Mouse (Mus musculus) liver, embryonic 14.5 days (tissue): ENCODE data around the gene Tsen2. TPM values are rescaled to one million over a fixed set of nuclear protein-coding genes. Genes with fewer than 3 reads are reported as not detected.

Experiments
- ATAC-seq: fragments of 200-750 bp; cut with Nextera tagmentation; 2 replicates; pipeline ENCODE4 v1.8.0; 2017; ENCODE audit warnings: moderate number of reproducible peaks, mild to moderate bottlenecking, moderate library complexity; ENCODE audit not compliant: insufficient read depth
- DNase-seq, 3 experiments: peaks; one replicate each; pipeline ENCODE4 v3.0.0-alpha.2; 2012 to 2013; ENCODE audit warnings: low read depth in 3 of 3, low spot score in 3 of 3
- H3K27ac ChIP-seq: fragments of 300-500 bp; sonication (generic); 2 replicates; pipeline ENCODE4 v1.5.1; 2014; ENCODE audit warnings: moderate library complexity, mild to moderate bottlenecking, control low read depth, inconsistent platforms
- H3K27me3 ChIP-seq: fragments of 300-500 bp; sonication (generic); 2 replicates; pipeline ENCODE4 v1.6.1; 2014; ENCODE audit warnings: mild to moderate bottlenecking, low read length, moderate library complexity; ENCODE audit not compliant: control insufficient read depth, insufficient read depth
- H3K36me3 ChIP-seq: fragments of 300-500 bp; sonication (generic); replicated peaks from 2 replicates; pipeline ENCODE4 v1.6.1; 2014; ENCODE audit warnings: low read depth; ENCODE audit not compliant: control insufficient read depth, insufficient read depth
- H3K4me1 ChIP-seq, 2 experiments: fragments of 200-500 bp in 1 of 2; fragments of 300-500 bp in 1 of 2; sonication (generic) in 1 of 2; replicated peaks; 2 replicates each; pipeline ENCODE4 v1.6.1; 2012 to 2014; ENCODE audit warnings: antibody characterized with exemption in 1 of 2, inconsistent platforms in 1 of 2, low read length in 1 of 2; ENCODE audit not compliant: control insufficient read depth in 2 of 2, insufficient read depth in 2 of 2
- H3K4me2 ChIP-seq: fragments of 300-500 bp; sonication (generic); 2 replicates; pipeline ENCODE4 v1.6.1; 2014; ENCODE audit warnings: low read depth, mild to moderate bottlenecking, control low read depth, moderate library complexity
- H3K4me3 ChIP-seq, 2 experiments: fragments of 200-500 bp in 1 of 2; fragments of 300-500 bp in 1 of 2; sonication (generic) in 1 of 2; 2 replicates each; pipeline ENCODE4 v1.5.1; 2012 to 2014; ENCODE audit warnings: low read depth in 2 of 2, low read length in 2 of 2, mild to moderate bottlenecking in 2 of 2, control low read depth in 1 of 2, inconsistent platforms in 1 of 2, moderate library complexity in 1 of 2; ENCODE audit not compliant: insufficient read depth in 1 of 2
- H3K9ac ChIP-seq: fragments of 300-500 bp; sonication (generic); replicated peaks from 2 replicates; pipeline ENCODE4 v1.6.1; 2014; ENCODE audit warnings: mild to moderate bottlenecking, control low read depth, moderate library complexity
- H3K9me3 ChIP-seq: fragments of 300-500 bp; sonication (generic); 2 replicates; pipeline ENCODE4 v1.6.1; 2016; ENCODE audit warnings: low read length, mixed read lengths; ENCODE audit not compliant: control insufficient read depth
- CTCF ChIP-seq: IDR thresholded peaks from 2 replicates; pipeline ENCODE4 v1.5.1; 2016; ENCODE audit warnings: antibody characterized with exemption, low read depth, control low read depth
- EP300 ChIP-seq: IDR thresholded peaks from 2 replicates; pipeline ENCODE4 v1.6.1; 2016; ENCODE audit warnings: antibody characterized with exemption, low read depth
- WGBS: fragments of 180-500 bp; shearing (Covaris S2); extraction: QIAGEN DNeasy Blood & Tissue Kit; methylation state at CpG from one replicate; pipeline ENCODE4 v1.1.7; 2014; ENCODE audit not compliant: insufficient replicate concordance; 5-methylcytosine and 5-hydroxymethylcytosine counted together
- polyA plus RNA-seq, 2 experiments: library from polyadenylated mRNA; depleted of rRNA in 1 of 2; stranded (reverse) in 1 of 2; unstranded in 1 of 2; fragments of >200 nt; fragmentation: Nextera tagmentation in 1 of 2; extraction: Ambion mirVana in 1 of 2; gene quantifications; 2 replicates each; pipeline versions ENCODE4 v1.2.1 to v1.2.3; 2012 to 2014

Gene Tsen2
- polyA plus RNA-seq, 2 experiments: 4.7 to 11.0 TPM

DNA sequence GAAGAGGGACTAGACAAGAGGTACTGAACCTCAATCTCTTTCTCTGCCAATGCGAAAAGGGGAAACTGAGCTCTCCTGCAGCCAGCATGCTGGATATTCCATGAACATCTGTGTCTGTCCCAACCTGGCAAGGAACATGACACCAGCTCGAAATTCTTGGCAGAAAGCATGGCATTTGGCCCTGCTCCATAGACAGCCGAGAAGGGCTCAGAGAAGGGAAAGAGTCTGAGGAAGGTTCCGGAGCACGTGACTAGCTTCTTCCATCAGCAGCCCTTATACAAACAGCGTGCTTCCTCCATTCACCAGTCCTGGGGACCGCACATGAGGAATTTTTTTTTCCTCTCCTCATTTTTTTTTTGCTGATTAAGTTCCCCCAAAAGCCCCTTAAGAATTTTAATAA lies 9.8 kb upstream of the Tsen2 start:
- Histone ChIP-seq H3K9ac (no peak overlapping the region), H3K4me2 (no peak overlapping the region), H3K36me3 (no peaks in the 10 kb centered on the region), H3K27me3 (no peaks in the 10 kb centered on the region), H3K4me1 (peaks cover 0 to 2% of the 10 kb centered on the region in 2 experiments; a peak in 1 of 4 replicates), H3K9me3 (no peaks in the 10 kb centered on the region), H3K4me3 (no peak overlapping the region), H3K27ac (no peak overlapping the region)
- 59% methylated on average over 7 of the region's 7 CpGs for WGBS
- ATAC-seq (no peak), DNase-seq (no peak)
- TF ChIP-seq CTCF: no peak
- no peak for TF ChIP-seq EP300

- Histone ChIP-seq H3K9me3 (no peaks in the 10 kb centered on the region), H3K36me3 (no peaks in the 10 kb centered on the region), H3K27me3 (no peaks in the 10 kb centered on the region), H3K4me3 (no peak overlapping the region), H3K4me2 (no peak overlapping the region), H3K9ac (no peak overlapping the region), H3K27ac (no peak overlapping the region), H3K4me1 (peaks cover 0 to 2% of the 10 kb centered on the region in 2 experiments; a peak in 1 of 4 replicates)
- TF ChIP-seq EP300 (no peak), CTCF (no peak)
- ATAC-seq (no peak), DNase-seq (no peak)
- WGBS: 58% methylated on average over 4 of the region's 4 CpGs
These were observed 8.3 kb upstream of the Tsen2 start for GRCm38 (mm10) chr6:115536169-115536568.

GRCm38 (mm10) chr6:115538645-115539429 lies 5.6 kb upstream of the Tsen2 start:
- TF ChIP-seq EP300 (no peak), CTCF (peak; percentile 92)
- no peak overlapping the region for H3K4me3 ChIP-seq
- no peak overlapping the region for H3K9ac ChIP-seq
- WGBS: 13% methylated on average over 26 of the region's 26 CpGs
- no peaks in the 10 kb centered on the region for H3K9me3 ChIP-seq
- H3K27ac ChIP-seq: no peak overlapping the region
- peak overlapping the region; percentile 34 for H3K4me2 ChIP-seq
- H3K4me1 ChIP-seq: peaks cover 0 to 14% of the 10 kb centered on the region in 2 experiments; a peak in 3 of 4 replicates
- no peaks in the 10 kb centered on the region for H3K36me3 ChIP-seq
- no peaks in the 10 kb centered on the region for H3K27me3 ChIP-seq
- DNase-seq: peak in 1 of 3 experiments; percentile 47
- peak; percentile 54 for ATAC-seq

DNA sequence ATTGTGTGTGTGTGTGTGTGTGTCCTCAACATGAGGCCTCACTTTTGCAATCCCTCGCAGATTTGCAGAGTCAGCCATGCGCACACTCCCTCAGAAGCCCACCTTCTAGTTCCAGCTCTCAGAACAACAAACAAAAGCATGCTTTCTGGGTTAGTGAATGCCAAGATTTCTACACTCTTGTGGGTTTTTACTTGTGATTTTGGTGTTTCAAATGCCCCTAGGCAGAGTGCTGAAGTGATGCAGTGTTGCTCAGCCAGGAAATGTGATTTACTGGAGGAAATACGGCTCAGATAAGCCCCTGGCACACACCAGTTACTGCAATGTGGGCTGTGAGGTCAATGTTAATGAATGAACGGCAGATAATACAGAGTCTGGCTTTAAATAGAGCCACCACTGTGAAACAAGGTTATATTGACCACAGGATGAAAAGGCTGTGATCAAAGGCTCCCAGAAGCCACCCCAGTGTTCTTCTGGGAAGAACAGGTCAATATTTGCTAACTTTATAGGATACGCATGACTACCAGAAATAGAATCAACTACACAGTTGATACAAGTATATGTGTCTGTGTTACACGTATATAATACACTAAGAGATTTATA lies 2.7 kb upstream of the Tsen2 start:
- DNase-seq (no peak), ATAC-seq (no peak)
- no peak overlapping the region for H3K4me3 ChIP-seq
- no peak overlapping the region for H3K4me2 ChIP-seq
- H3K27ac ChIP-seq: no peak overlapping the region
- H3K4me1 ChIP-seq: peaks cover 2 to 20% of the 10 kb centered on the region in 2 experiments; a peak in 3 of 4 replicates
- no peak for TF ChIP-seq EP300
- TF ChIP-seq CTCF: no peak
- no peaks in the 10 kb centered on the region for H3K9me3 ChIP-seq
- H3K27me3 ChIP-seq: no peaks in the 10 kb centered on the region
- no peaks in the 10 kb centered on the region for H3K36me3 ChIP-seq
- no peak overlapping the region for H3K9ac ChIP-seq
- WGBS: 32% methylated on average over 6 of the region's 6 CpGs

GRCm38 (mm10) chr6:115542341-115542740 lies 2.1 kb upstream of the Tsen2 start:
- Histone ChIP-seq H3K4me3 (no peak overlapping the region), H3K27me3 (no peaks in the 10 kb centered on the region), H3K36me3 (no peaks in the 10 kb centered on the region), H3K4me1 (peaks cover 2 to 20% of the 10 kb centered on the region in 2 experiments; a peak in 3 of 4 replicates), H3K4me2 (no peak overlapping the region), H3K9me3 (no peaks in the 10 kb centered on the region), H3K27ac (no peak overlapping the region), H3K9ac (no peak overlapping the region)
- DNase-seq (no peak), ATAC-seq (no peak)
- TF ChIP-seq EP300: no peak
- TF ChIP-seq CTCF: no peak
- WGBS: 51% methylated on average over 3 of the region's 3 CpGs
